Mouse (Mus musculus) cerebellum, adult 9-10 months (tissue): ENCODE data around the gene Sf3b4.
"Not testable (repeated sequence)": the region's sequence is repeated elsewhere in the genome, so short reads cannot be mapped to it uniquely, and the experiment has no call there.

Experiments
- DNase-seq: peaks from one replicate; pipeline ENCODE4 v3.0.0; 2022

Gene Sf3b4

DNA sequence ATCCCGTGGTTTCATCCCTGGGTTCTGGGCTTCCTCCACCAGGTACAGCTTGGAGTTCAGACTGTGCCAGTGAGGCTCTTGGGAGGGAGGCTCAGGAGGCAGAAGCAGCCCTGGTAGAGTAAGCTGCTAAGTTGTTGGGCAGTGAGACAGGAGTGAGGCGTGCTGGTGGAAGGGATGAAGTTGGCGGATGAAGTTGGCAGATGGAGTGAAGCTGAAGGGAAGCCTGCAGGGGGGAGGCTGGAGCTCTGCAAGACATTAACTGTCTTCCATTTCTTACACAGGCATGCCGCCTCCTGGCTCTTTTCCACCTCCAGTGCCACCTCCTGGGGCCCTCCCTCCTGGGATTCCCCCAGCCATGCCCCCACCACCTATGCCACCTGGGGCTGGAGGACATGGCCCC lies 1.9 kb downstream of the Sf3b4 start:
- peak; percentile 53 for DNase-seq

GRCm38 (mm10) chr3:96175251-96175650 lies 3.1 kb downstream of the Sf3b4 start:
- DNase-seq = peak; percentile 29

DNA sequence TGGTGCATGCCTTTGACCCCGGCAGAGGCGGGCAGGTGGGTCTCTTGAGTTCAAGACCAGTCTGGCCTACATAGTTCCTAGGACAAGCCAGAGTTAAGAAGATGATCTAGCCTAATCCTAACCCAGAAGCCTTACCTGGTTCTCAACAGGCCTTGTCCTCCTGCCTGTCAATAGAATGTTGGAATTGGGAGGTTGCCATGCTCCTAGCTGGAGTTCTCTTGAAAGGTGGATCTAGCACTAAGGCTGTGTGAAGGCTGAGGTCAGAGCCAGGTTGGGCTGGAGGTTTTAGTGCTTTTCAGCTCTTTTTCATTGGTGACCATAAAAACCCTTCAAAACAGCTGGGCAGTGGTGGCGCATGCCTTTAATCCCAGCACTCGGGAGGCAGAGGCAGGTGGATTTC lies 6.3 kb downstream of the Sf3b4 start:
- peak; percentile 26 for DNase-seq

- DNase-seq = peak; percentile 39
Observed at GRCm38 (mm10) chr3:96178902-96179301, 6.8 kb downstream of the Sf3b4 start.

GRCm38 (mm10) chr3:96179531-96179930 lies 7.4 kb downstream of the Sf3b4 start:
- DNase-seq = peak; percentile 76

GRCm38 (mm10) chr3:96180727-96181477 lies 8.8 kb downstream of the Sf3b4 start, which contains the start of gene Sv2a:
Gene Sv2a (plus strand): TSS chr3:96181151.
- DNase-seq = peak; percentile 85

DNA sequence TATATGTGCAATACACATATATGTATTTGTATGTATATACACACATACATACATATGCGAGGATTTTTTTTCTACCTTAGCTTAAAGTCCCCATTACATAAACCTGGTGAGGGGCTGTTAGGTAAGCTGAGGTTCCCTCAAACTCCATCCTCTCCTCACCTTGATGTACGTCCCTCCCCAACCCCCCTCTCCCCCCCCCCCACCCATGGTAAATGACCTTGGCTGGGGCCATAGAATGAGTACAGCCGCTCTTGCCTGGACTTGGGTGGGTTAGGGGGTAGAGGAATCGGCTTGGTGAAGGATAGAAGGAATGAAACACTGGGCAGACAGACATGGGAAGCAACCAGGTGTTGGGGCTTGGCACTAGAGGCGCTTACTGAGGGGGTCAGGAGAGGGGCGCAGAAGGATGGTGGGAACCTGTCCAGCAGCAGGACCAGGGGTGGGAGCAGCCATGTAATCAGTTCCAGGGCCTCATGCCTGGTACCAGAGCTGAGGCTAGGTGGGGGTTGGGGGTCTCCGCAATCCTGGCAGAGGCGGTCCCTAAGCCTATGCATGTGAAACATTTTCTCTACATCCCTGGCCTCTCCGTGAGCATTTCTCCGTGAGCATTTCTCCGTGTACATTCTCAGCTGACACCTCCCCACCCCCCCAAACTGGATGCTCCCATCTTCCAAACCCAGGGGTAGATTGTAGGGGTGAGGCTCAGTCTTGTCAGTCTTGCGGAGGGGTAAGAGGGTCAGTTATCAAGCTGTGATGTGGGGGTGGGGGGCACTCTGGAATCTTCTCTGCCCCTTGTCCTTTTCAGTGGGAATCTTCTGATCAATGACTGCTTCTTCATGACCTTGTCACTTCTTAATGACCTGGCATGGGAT lies 9.6 kb downstream of the Sf3b4 start:
- peak; percentile 68 for DNase-seq

- DNase-seq = peak; percentile 63
Observed at GRCm38 (mm10) chr3:96182382-96182776, 10.2 kb downstream of the Sf3b4 start.

GRCm38 (mm10) chr3:96192977-96193376 lies 20.8 kb downstream of the Sf3b4 start:
- DNase-seq = no peak

DNA sequence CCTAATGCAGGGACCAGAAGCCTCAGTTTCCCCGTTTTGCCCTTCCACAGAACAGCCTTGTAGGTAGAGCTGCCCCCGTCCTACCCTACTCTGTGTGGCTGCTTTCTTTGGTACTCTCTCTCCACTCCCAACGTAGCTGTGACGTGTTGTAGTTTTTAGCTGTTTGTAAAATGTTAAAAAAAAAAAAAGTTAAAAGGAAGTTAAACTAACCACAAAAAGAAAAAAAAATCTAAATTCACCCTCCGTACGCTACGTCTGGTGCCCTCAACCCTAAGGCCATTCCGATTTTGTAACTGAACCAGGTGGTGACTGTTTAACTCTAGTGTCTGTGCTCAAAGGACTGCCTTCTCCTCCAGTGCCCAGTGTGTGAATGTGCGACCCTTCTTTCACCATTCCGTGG lies 22.8 kb downstream of the Sf3b4 start:
- peak; percentile 31 for DNase-seq

DNA sequence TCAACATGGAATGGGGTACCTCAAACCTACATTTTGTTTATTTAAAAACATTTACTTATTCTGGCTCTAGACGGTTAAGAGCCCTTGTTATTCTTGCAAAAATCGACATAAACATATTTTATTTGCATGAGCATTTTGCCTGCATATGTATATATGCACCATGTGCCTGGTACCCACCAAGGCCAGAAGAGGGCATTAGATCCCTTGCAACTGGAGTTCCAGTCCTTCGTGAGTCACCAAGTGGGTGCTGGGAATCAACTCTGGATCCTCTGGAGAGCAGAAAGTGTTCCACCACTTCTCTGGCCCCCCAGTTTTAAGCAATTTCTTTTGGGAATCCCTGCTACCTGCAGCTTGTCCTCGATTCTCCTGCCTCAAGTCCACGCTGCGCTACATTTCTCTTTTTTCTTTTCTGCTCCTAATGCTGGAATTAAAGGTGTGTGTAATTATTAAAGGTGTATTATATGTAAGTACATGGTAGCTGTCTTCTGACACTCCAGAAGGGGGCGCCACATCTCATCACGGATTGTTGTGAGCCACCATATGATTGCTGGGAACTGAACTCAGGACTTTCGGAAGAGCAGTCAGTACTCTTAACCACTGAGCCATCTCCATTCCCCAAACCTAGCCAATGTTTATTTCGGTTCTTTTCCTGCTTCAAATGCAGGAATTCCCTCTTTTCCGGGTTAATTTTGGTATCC lies 23.6 kb downstream of the Sf3b4 start:
- peak; percentile 40 for DNase-seq

- peak; percentile 61 for DNase-seq
Observed at GRCm38 (mm10) chr3:96196437-96197128, 24.5 kb downstream of the Sf3b4 start.

DNA sequence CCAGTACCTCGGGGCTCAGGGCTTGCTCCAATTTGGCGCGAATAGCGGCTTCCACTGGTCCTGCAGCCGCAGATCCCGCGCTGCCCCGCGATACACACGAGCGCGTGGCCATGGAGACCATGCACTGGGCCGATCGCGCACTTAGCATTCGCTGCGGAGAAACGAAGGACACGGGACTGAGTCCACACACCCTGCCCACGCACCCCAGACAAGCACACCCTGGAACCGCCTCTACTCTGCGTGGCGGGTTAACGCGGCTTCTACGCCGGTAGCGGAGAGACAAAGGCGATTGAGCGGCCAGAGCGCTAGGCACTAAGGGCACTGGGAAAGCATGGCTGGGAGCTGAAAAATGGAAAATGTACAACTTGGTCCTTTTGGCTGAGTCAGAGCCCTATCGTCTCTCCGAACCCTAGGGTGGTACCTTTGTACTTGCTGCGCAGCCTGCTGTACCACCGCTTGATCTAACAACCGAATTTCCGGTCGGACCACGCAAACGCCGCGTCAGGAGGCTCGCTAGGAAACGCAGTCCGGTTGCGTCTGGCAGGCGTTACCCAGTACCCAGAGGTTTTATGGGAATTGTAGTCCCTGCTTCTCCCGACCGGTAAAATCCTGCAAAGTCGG lies 25.1 kb downstream of the Sf3b4 start:
- DNase-seq = peak; percentile 91

- DNase-seq = peak; percentile 57
Observed at GRCm38 (mm10) chr3:96198181-96198580, 26.0 kb downstream of the Sf3b4 start.

GRCm38 (mm10) chr3:96198601-96199251 lies 26.6 kb downstream of the Sf3b4 start:
- DNase-seq = not testable (repeated sequence)

DNA sequence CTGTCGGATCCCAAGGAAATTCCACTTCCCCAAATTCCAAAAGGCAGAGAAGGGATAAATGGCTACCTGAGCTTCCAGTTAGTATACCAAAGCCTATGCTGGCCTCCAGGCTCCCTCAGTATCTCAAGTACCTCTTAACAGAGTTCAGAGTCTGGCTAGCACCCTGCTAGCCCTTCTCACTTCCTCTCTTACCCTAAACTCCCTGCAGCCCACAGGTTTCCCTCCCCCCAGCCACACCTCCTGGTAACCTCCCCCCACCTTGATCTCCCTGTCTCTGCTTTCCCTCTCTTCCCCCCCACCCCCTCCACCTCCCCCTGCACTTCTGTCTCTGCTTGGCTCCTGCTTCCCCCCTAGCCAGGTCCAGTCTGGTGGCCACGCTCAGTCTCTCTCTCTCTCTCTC lies 27.6 kb downstream of the Sf3b4 start:
- no peak for DNase-seq

- DNase-seq = no peak
Observed at GRCm38 (mm10) chr3:96207819-96208218, 35.7 kb downstream of the Sf3b4 start.

GRCm38 (mm10) chr3:96209242-96209641 lies 37.1 kb downstream of the Sf3b4 start:
- DNase-seq = no peak

DNA sequence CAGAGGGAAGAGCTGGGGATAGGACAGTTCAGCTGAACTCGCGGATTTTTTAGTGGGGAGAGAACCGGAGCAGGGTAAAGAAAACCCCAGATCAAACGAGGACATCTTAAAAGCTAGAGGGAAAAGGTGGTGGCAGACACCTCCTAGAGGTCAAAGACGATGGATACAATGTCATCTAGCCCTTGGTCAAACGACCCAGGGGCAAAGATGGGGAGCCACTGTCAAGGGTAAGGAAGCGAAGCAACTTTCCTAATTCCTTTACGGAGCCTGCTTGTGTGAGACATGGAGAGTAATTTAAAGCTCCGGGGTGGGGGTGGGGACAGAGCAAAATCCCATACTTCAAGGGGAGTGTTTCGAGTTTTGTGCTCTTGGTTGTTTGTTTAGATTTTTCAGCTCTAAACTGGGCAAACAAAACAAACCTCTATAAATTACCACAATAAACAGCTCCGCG lies 47.1 kb downstream of the Sf3b4 start:
- peak; percentile 65 for DNase-seq

DNA sequence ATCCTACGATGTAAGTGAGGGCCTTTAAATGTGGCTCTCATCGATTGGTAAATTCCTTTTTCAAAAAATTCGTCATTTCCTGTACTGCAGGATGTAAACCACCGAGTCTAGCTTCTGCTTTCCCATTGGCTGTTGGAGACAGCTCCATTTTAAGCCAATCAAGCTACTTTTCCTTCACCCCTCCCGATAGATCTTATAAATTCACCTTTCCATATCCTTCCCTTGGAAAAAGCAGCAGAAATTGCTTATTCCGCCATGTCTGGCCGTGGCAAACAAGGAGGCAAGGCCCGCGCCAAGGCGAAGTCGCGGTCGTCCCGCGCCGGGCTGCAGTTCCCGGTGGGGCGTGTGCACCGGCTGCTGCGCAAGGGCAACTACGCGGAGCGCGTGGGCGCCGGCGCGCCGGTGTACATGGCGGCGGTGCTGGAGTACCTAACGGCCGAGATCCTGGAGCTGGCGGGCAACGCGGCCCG lies 47.6 kb downstream of the Sf3b4 start, which contains the start of the genes Bola1 and Hist2h2ab:
Gene Bola1, minus strand, starts transcription at position 49 of the 470 bp plus-strand sequence.
Gene Hist2h2ab, plus strand, starts transcription at position 205 of the 470 bp plus-strand sequence.
- peak; percentile 94 for DNase-seq

GRCm38 (mm10) chr3:96220131-96220764 lies 48.1 kb downstream of the Sf3b4 start:
- not testable (repeated sequence) for DNase-seq
